In genomic region chr11:98356625-98357394, GRCm38 (mm10) we compare ENCODE assay signal across 10 mouse cellular contexts. TPM values are rescaled to one million over a fixed set of nuclear protein-coding genes. Genes with fewer than 3 reads are reported as not detected.
A peak's percentile ranks its signal among the peaks of the same experiment; 100 is the strongest.
DNase-seq lines count a peak whose midpoint lies in the region; ATAC-seq and TF ChIP-seq lines count a peak whose summit lies in the region.
"Had no signal": no experiment of that assay in that cellular context is flagged by ENCODE, and none has a peak within 500 bp of the region (broad histone marks: within the 10 kb centered on the region; RNA-seq: fewer than 3 reads in every experiment).

No protein-coding gene starts in this region.

- no peaks in the 10 kb centered on the region for H3K36me3 ChIP-seq in hindbrain, embryonic 13.5 days
- H3K36me3 ChIP-seq in hindbrain, embryonic 12.5 days = no peaks in the 10 kb centered on the region
- peaks cover 8% of the 10 kb centered on the region; the same call in 1 of the 2 replicates for H3K36me3 ChIP-seq in E14TG2a.4 (ENCODE audit: insufficient read depth, low read length)
- no peaks in the 10 kb centered on the region for H3K36me3 ChIP-seq in liver, embryonic 14.5 days (replicated peaks; ENCODE audit: control insufficient read depth, insufficient read depth, low read depth)

- WGBS in hindbrain, embryonic 13.5 days = 82% methylated on average over 7 of the region's 7 CpGs
- 78% methylated on average over 7 of the region's 7 CpGs for WGBS in hindbrain, embryonic 12.5 days
- 63% methylated on average over 7 of the region's 7 CpGs for WGBS in liver, embryonic 14.5 days (ENCODE audit: insufficient replicate concordance)

- no peak overlapping the region for H3K4me2 ChIP-seq in hindbrain, embryonic 13.5 days
- H3K4me2 ChIP-seq in hindbrain, embryonic 12.5 days (replicated peaks) = no peak overlapping the region
- peak overlapping the region; percentile 80 for H3K4me2 ChIP-seq in liver, embryonic 14.5 days (ENCODE audit: low read depth)

- TF ChIP-seq EP300 in liver, embryonic 14.5 days (IDR thresholded peaks at IDR 0.05; ENCODE audit: low read depth) = no peak

- no peaks in the 10 kb centered on the region for H3K9me3 ChIP-seq in hindbrain, embryonic 13.5 days
- H3K9me3 ChIP-seq in hindbrain, embryonic 12.5 days (replicated peaks) = no peaks in the 10 kb centered on the region
- no peaks in the 10 kb centered on the region for H3K9me3 ChIP-seq in E14TG2a.4 (ENCODE audit: low read length)
- H3K9me3 ChIP-seq in liver, embryonic 14.5 days (ENCODE audit: control insufficient read depth, low read length) = no peaks in the 10 kb centered on the region

- TF ChIP-seq POLR2A in bone marrow macrophage, adult 2 months (IDR thresholded peaks at IDR 0.05; ENCODE audit: borderline replicate concordance, low read depth, low read length) = no peak

- peak overlapping the region; percentile 90; the same call in 1 of the 2 replicates for H3K27ac ChIP-seq in hindbrain, embryonic 13.5 days
- H3K27ac ChIP-seq in hindbrain, embryonic 12.5 days = no peak overlapping the region
- H3K27ac ChIP-seq in bone marrow macrophage, adult 2 months (ENCODE audit: insufficient read depth, low read depth, low read length) = 0 out of 2 replicates have a peak overlapping the region, but pooled peaks have one; percentile 61
- no peak overlapping the region for H3K27ac ChIP-seq in liver, embryonic 14.5 days

- 0 out of 2 replicates have a peak overlapping the region, but pooled peaks have one; percentile 78 for H3K9ac ChIP-seq in hindbrain, embryonic 13.5 days
- no peak overlapping the region for H3K9ac ChIP-seq in hindbrain, embryonic 12.5 days
- no peak overlapping the region for H3K9ac ChIP-seq in liver, embryonic 14.5 days (replicated peaks)

- no peak for TF ChIP-seq CTCF in E14TG2a.4 (conservative IDR thresholded peaks at IDR 0.05; ENCODE audit: low read length)
- no peak for TF ChIP-seq CTCF in bone marrow macrophage, adult 2 months (IDR thresholded peaks at IDR 0.05; ENCODE audit: low read depth, low read length)
- TF ChIP-seq CTCF in liver, embryonic 14.5 days (IDR thresholded peaks at IDR 0.05; ENCODE audit: low read depth) = no peak

- no peak overlapping the region for H3K4me3 ChIP-seq in hindbrain, embryonic 13.5 days
- no peak overlapping the region for H3K4me3 ChIP-seq in hindbrain, embryonic 12.5 days
- 0 out of 2 replicates have a peak overlapping the region, but pooled peaks have one; percentile 87 for H3K4me3 ChIP-seq in E14TG2a.4 (replicated peaks; ENCODE audit: low read length)
- H3K4me3 ChIP-seq in bone marrow macrophage, adult 2 months (ENCODE audit: insufficient read depth, low read length) = no peak overlapping the region
- no peak overlapping the region for H3K4me3 ChIP-seq in liver, embryonic 14.5 days (ENCODE audit: insufficient read depth in 1 of 2, low read depth in 2 of 2, low read length in 2 of 2)

- no peak for DNase-seq in liver, embryonic 14.5 days (ENCODE audit: low read depth in 3 of 3, low spot score in 3 of 3)
- DNase-seq in right cerebral cortex, postnatal 10 days (ENCODE audit: low spot score in 2 of 2) = no peak
- DNase-seq in spleen, adult 12 weeks (ENCODE audit: low spot score) = no peak
- DNase-seq: adrenal gland, postnatal 25 days; retina, postnatal 1 day; thymus, postnatal 14 days had no signal

- H3K4me1 ChIP-seq in hindbrain, embryonic 13.5 days (replicated peaks) = peaks cover 40% of the 10 kb centered on the region
- peaks cover 39% of the 10 kb centered on the region for H3K4me1 ChIP-seq in hindbrain, embryonic 12.5 days
- H3K4me1 ChIP-seq in E14TG2a.4 (replicated peaks; ENCODE audit: low read depth, low read length) = peaks cover 83% of the 10 kb centered on the region
- H3K4me1 ChIP-seq in bone marrow macrophage, adult 2 months (ENCODE audit: control insufficient read depth, insufficient read depth, low read length) = peaks cover 33% of the 10 kb centered on the region
- H3K4me1 ChIP-seq in liver, embryonic 14.5 days (replicated peaks; ENCODE audit: control insufficient read depth in 2 of 2, insufficient read depth in 2 of 2, low read length in 1 of 2) = peaks cover 9 to 19% of the 10 kb centered on the region in 2 experiments

- peaks cover 36% of the 10 kb centered on the region for H3K27me3 ChIP-seq in hindbrain, embryonic 13.5 days
- peaks cover 35% of the 10 kb centered on the region for H3K27me3 ChIP-seq in hindbrain, embryonic 12.5 days
- peaks cover 31% of the 10 kb centered on the region for H3K27me3 ChIP-seq in E14TG2a.4 (ENCODE audit: insufficient read depth, low read length)
- H3K27me3 ChIP-seq in liver, embryonic 14.5 days (ENCODE audit: control insufficient read depth, insufficient read depth, low read length) = peaks cover 4% of the 10 kb centered on the region

- no peak for ATAC-seq in hindbrain, embryonic 13.5 days (ENCODE audit: low FRiP score)
- no peak for ATAC-seq in hindbrain, embryonic 12.5 days (ENCODE audit: low FRiP score)
- no peak for ATAC-seq in liver, embryonic 14.5 days (ENCODE audit: insufficient read depth)

RNA-seq across cellular contexts. Expression of gene Stard3, which starts 1.4 kb away (rescaled TPM):
- polyA plus RNA-seq in hindbrain, embryonic 13.5 days (2015; fragmentation: Nextera tagmentation; extraction: Ambion mirVana) = 44.4 and 44.7 TPM in 2 replicates
- 49.0 and 50.0 TPM in 2 replicates for polyA plus RNA-seq in hindbrain, embryonic 12.5 days (2016; fragmentation: Nextera tagmentation; extraction: Ambion mirVana)
- polyA plus RNA-seq in bone marrow macrophage, adult 2 months (2012; ENCODE audit: insufficient read depth, insufficient read length, missing spikeins) = 62.3 and 63.7 TPM in 2 replicates
- polyA plus RNA-seq in liver, embryonic 14.5 days (2012; rRNA removed) = 15.7 and 16.8 TPM in 2 replicates
- 11.6 and 11.9 TPM in 2 replicates for polyA plus RNA-seq in liver, embryonic 14.5 days (2014; fragmentation: Nextera tagmentation; extraction: Ambion mirVana)

RNA-seq across cellular contexts. Expression of gene Ppp1r1b, which starts 8.6 kb away (rescaled TPM):
- 1.1 and 2.4 TPM in 2 replicates for polyA plus RNA-seq in hindbrain, embryonic 13.5 days (2015; fragmentation: Nextera tagmentation; extraction: Ambion mirVana)
- polyA plus RNA-seq in hindbrain, embryonic 12.5 days (2016; fragmentation: Nextera tagmentation; extraction: Ambion mirVana) = 0.37 and 0.52 TPM in 2 replicates
- not detected in 2 replicates for polyA plus RNA-seq in bone marrow macrophage, adult 2 months (2012; ENCODE audit: insufficient read depth, insufficient read length, missing spikeins)
- polyA plus RNA-seq in liver, embryonic 14.5 days (2012; rRNA removed) = 0.04 and 0.21 TPM in 2 replicates
- 0.17 and 0.19 TPM in 2 replicates for polyA plus RNA-seq in liver, embryonic 14.5 days (2014; fragmentation: Nextera tagmentation; extraction: Ambion mirVana)

RNA-seq across cellular contexts. Expression of gene Tcap, which starts 26.8 kb away (rescaled TPM):
- 0.21 and 0.35 TPM in 2 replicates for polyA plus RNA-seq in hindbrain, embryonic 13.5 days (2015; fragmentation: Nextera tagmentation; extraction: Ambion mirVana)
- 0.31 and 1.7 TPM in 2 replicates for polyA plus RNA-seq in hindbrain, embryonic 12.5 days (2016; fragmentation: Nextera tagmentation; extraction: Ambion mirVana)
- polyA plus RNA-seq in bone marrow macrophage, adult 2 months (2012; ENCODE audit: insufficient read depth, insufficient read length, missing spikeins) = not detected in 2 replicates
- polyA plus RNA-seq in liver, embryonic 14.5 days (2012; rRNA removed) = 0.03 TPM in 1 of 2 replicates, not detected in the other
- polyA plus RNA-seq in liver, embryonic 14.5 days (2014; fragmentation: Nextera tagmentation; extraction: Ambion mirVana) = not detected in 2 replicates

RNA-seq across cellular contexts. Expression of gene Neurod2, which starts 27.4 kb away (rescaled TPM):
- 24.6 and 30.7 TPM in 2 replicates for polyA plus RNA-seq in hindbrain, embryonic 13.5 days (2015; fragmentation: Nextera tagmentation; extraction: Ambion mirVana)
- 7.2 and 10.2 TPM in 2 replicates for polyA plus RNA-seq in hindbrain, embryonic 12.5 days (2016; fragmentation: Nextera tagmentation; extraction: Ambion mirVana)
- not detected in 2 replicates for polyA plus RNA-seq in bone marrow macrophage, adult 2 months (2012; ENCODE audit: insufficient read depth, insufficient read length, missing spikeins)
- polyA plus RNA-seq in liver, embryonic 14.5 days (2012; rRNA removed) = 0.18 TPM in 1 of 2 replicates, not detected in the other
- not detected in 2 replicates for polyA plus RNA-seq in liver, embryonic 14.5 days (2014; fragmentation: Nextera tagmentation; extraction: Ambion mirVana)

RNA-seq across cellular contexts. Expression of gene Pnmt, which starts 29.4 kb away (rescaled TPM):
- 3.2 and 4.2 TPM in 2 replicates for polyA plus RNA-seq in hindbrain, embryonic 13.5 days (2015; fragmentation: Nextera tagmentation; extraction: Ambion mirVana)
- 1.0 and 1.1 TPM in 2 replicates for polyA plus RNA-seq in hindbrain, embryonic 12.5 days (2016; fragmentation: Nextera tagmentation; extraction: Ambion mirVana)
- not detected in 2 replicates for polyA plus RNA-seq in bone marrow macrophage, adult 2 months (2012; ENCODE audit: insufficient read depth, insufficient read length, missing spikeins)
- polyA plus RNA-seq in liver, embryonic 14.5 days (2012; rRNA removed) = not detected in 2 replicates
- not detected in 2 replicates for polyA plus RNA-seq in liver, embryonic 14.5 days (2014; fragmentation: Nextera tagmentation; extraction: Ambion mirVana)

Comparison
In these comparisons a context has a peak if more than half of its experiments do, and no peak if none do; other contexts are left out.
1. H3K27ac ChIP-seq: peak in hindbrain, embryonic 13.5 days (single experiment) and bone marrow macrophage, adult 2 months (single experiment); none in hindbrain, embryonic 12.5 days (single experiment) and liver, embryonic 14.5 days (single experiment).